Mouse (Mus musculus) cerebellum, adult 9-10 months (tissue): ENCODE results near the gene Arhgef3.

Experiments
- DNase-seq: peaks from one replicate; pipeline ENCODE4 v3.0.0; 2022

The Arhgef3 gene

GRCm38 (mm10) chr14:27168387-27168786 is 53.7 kb downstream of the Arhgef3 start:
- DNase-seq = no peak

GRCm38 (mm10) chr14:27169287-27169686 is 54.6 kb downstream of the Arhgef3 start:
- no peak for DNase-seq

- DNase-seq = no peak
These were observed 55.7 kb downstream of the Arhgef3 start for GRCm38 (mm10) chr14:27170421-27170820.

- DNase-seq = no peak
These were observed 56.6 kb downstream of the Arhgef3 start for GRCm38 (mm10) chr14:27171175-27171830.

GRCm38 (mm10) chr14:27173178-27173803 is 58.6 kb downstream of the Arhgef3 start:
- no peak for DNase-seq

- DNase-seq = no peak
These were observed 59.6 kb downstream of the Arhgef3 start for GRCm38 (mm10) chr14:27174188-27174786.

- no peak for DNase-seq
These were observed 60.2 kb downstream of the Arhgef3 start for GRCm38 (mm10) chr14:27174831-27175301.

- no peak for DNase-seq
These were observed 60.6 kb downstream of the Arhgef3 start for GRCm38 (mm10) chr14:27175343-27175742.

- DNase-seq = no peak
These were observed 63.3 kb downstream of the Arhgef3 start for GRCm38 (mm10) chr14:27177800-27178559.

- no peak for DNase-seq
These were observed 63.8 kb downstream of the Arhgef3 start for GRCm38 (mm10) chr14:27178560-27178920.

- no peak for DNase-seq
These were observed 65.1 kb downstream of the Arhgef3 start for GRCm38 (mm10) chr14:27179771-27180170.

GRCm38 (mm10) chr14:27182059-27182458 is 67.4 kb downstream of the Arhgef3 start:
- no peak for DNase-seq

GRCm38 (mm10) chr14:27182646-27183438 is 68.1 kb downstream of the Arhgef3 start:
- DNase-seq = peak; percentile 34

- DNase-seq = peak; percentile 72
These were observed 69.0 kb downstream of the Arhgef3 start for GRCm38 (mm10) chr14:27183501-27184230.

- no peak for DNase-seq
These were observed 71.2 kb downstream of the Arhgef3 start for GRCm38 (mm10) chr14:27185902-27186301.

GRCm38 (mm10) chr14:27186596-27186995 is 71.9 kb downstream of the Arhgef3 start:
- DNase-seq = no peak

- peak; percentile 89 for DNase-seq
These were observed 72.3 kb downstream of the Arhgef3 start for GRCm38 (mm10) chr14:27187025-27187424.

GRCm38 (mm10) chr14:27187885-27188284 is 73.2 kb downstream of the Arhgef3 start:
- no peak for DNase-seq

- DNase-seq = no peak
These were observed 77.8 kb downstream of the Arhgef3 start for GRCm38 (mm10) chr14:27192450-27192849.

GRCm38 (mm10) chr14:27196980-27197379 is 82.3 kb downstream of the Arhgef3 start:
- DNase-seq = no peak

GRCm38 (mm10) chr14:27198490-27199089 is 83.9 kb downstream of the Arhgef3 start:
- no peak for DNase-seq
